Mouse (Mus musculus) layer of hippocampus, postnatal 36 days (tissue): Measurements from ENCODE around the gene Snap47. TPM values are rescaled to one million over a fixed set of nuclear protein-coding genes. Genes with fewer than 3 reads are reported as not detected.
"Not testable (repeated sequence)": the region's sequence is repeated elsewhere in the genome, so short reads cannot be mapped to it uniquely, and the experiment has no call there.

Experiments
- DNase-seq, 2 experiments: peaks; one replicate each; pipeline ENCODE4 v3.0.0; 2022
- total RNA-seq, 2 experiments: library from RNA; stranded (reverse); gene quantifications; 2 replicates each; pipeline ENCODE4 v1.2.3; 2021

Snap47 gene
- total RNA-seq, 2 experiments from 2014 or later, result 342 to 359 TPM

DNA sequence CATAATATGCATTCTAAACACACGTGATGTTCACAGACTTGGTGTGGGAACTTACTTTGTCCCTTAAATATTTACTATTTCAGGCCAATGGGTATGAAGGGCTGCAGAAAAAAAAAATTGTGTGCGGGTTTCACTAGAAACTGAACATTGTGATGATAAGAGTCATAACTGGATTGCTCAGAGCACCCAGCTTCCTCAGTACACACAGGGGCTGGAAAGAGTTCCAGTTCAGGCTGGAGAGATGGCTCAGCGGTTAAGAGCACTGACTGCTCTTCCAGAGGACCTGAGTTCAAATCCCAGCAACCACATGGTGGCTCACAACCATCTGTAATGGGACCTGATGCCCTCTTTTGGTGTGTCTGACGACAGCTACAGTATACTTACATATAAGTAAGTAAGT is 83.0 kb downstream of the Snap47 start:
- DNase-seq, result not testable (repeated sequence)

GRCm38 (mm10) chr11:59366633-59367032 is 84.4 kb downstream of the Snap47 start:
- DNase-seq, result no peak

GRCm38 (mm10) chr11:59366031-59366430 is 85.0 kb downstream of the Snap47 start:
- DNase-seq, result no peak

GRCm38 (mm10) chr11:59364417-59364816 is 86.6 kb downstream of the Snap47 start:
- no peak for DNase-seq

DNA sequence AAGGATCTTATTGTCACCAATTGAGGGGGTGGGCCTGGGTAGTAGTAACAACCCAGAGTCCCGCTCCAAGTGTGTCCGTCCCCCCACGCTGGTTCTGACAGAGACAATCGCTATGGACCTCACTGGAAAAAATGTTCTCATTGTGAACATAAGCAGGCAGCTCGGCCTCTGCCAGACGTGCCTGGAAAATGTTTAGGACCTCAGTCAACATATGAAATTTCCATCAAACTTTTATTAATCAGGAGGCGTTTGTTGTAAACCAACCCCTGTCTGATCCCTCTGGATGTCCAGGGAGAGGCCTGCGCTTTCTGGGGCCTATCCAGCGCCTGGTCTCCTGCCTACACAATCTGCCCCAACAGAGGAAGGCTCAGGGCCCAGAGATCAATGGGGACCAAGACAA is 87.0 kb downstream of the Snap47 start:
- DNase-seq, result no peak

DNA sequence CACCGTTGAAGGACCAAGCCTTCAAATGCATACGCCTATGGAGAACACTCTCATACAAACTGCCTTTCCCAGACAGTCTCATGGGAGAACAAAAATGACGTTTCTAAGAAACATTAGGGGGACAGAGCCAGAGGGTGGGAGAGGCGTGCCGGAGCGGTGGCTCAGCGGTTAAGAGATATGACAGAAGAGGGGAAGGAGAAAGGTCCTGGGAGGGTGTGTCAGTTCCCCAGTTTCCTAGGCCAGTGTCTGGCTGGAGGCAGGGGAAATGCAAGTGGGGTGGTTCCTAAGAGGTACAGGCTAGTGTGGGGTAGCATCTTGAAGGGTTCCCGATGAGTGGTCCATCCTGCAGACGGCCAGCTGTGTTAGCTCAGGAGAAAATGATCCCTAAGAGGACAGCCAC is 89.7 kb downstream of the Snap47 start:
- no peak for DNase-seq

Other genes with a start within 250 kb of the Snap47 start
- 10 to 100 TPM; 33.2 to 38.3 TPM for gene Mrpl55, start 248.7 kb downstream of the Snap47 start, total RNA-seq
- 10 to 100 TPM; 24.0 to 25.2 TPM for gene 2310033P09Rik, start 242.9 kb downstream of the Snap47 start, total RNA-seq
- gene Arf1, start 222.9 kb downstream of the Snap47 start, total RNA-seq, result 100 to 1,000 TPM; 489 to 533 TPM
- not detected for gene Wnt3a, start 160.4 kb downstream of the Snap47 start, total RNA-seq
- 1 to 10 TPM; 3.1 to 3.6 TPM for gene Wnt9a, start 144.3 kb downstream of the Snap47 start, total RNA-seq
- gene Prss38, start 75.5 kb downstream of the Snap47 start, total RNA-seq, result not detected
- gene Jmjd4, start 1.1 kb downstream of the Snap47 start, total RNA-seq, result 10 to 100 TPM; 25.2 to 25.9 TPM
- 1 to 10 TPM; 3.4 to 4.2 TPM for gene Zfp867, start 21.3 kb upstream of the Snap47 start, total RNA-seq
- gene Zkscan17, start 75.6 kb upstream of the Snap47 start, total RNA-seq, result 1 to 10 TPM; 6.6 to 7.5 TPM
- 1 to 10 TPM in 1 of 2 experiments, under 1 TPM in 1; 0.60 to 1.0 TPM for gene Nlrp3, start 90.4 kb upstream of the Snap47 start, total RNA-seq
- gene Olfr222, start 125.0 kb upstream of the Snap47 start, total RNA-seq, result not detected
- not detected for gene Olfr223, start 142.1 kb upstream of the Snap47 start, total RNA-seq
- gene Mprip, start 210.1 kb upstream of the Snap47 start, total RNA-seq, result 100 to 1,000 TPM; 276 to 286 TPM